Mouse (Mus musculus) E14TG2a.4 (cell line): ENCODE measurements around the gene Slc12a9.

Experiments
- H3K27me3 ChIP-seq: 2 replicates; pipeline ENCODE4 v1.6.1; 2014; ENCODE audit warnings: low read length, control low read depth; ENCODE audit not compliant: insufficient read depth
- H3K36me3 ChIP-seq: 2 replicates; pipeline ENCODE4 v1.6.1; 2014; ENCODE audit warnings: low read length, control low read depth; ENCODE audit not compliant: insufficient read depth
- H3K4me1 ChIP-seq: replicated peaks from 2 replicates; pipeline ENCODE4 v1.6.1; 2014; ENCODE audit warnings: low read depth, low read length, control low read depth
- H3K4me3 ChIP-seq: replicated peaks from 2 replicates; pipeline ENCODE4 v1.5.1; 2014; ENCODE audit warnings: mild to moderate bottlenecking, low read length
- H3K9me3 ChIP-seq: 2 replicates; pipeline ENCODE4 v1.6.1; 2014; ENCODE audit warnings: low read length, control low read depth
- CTCF ChIP-seq: conservative IDR thresholded peaks from 2 replicates; pipeline ENCODE4 v1.5.1; 2014; ENCODE audit warnings: low read length
- NANOG ChIP-seq: IDR thresholded peaks from 2 replicates; pipeline ENCODE4 v1.6.1; 2014; ENCODE audit warnings: borderline replicate concordance, low read length, mixed read lengths
- POU5F1 ChIP-seq: IDR thresholded peaks from 2 replicates; pipeline ENCODE4 v1.6.1; 2014; ENCODE audit warnings: low read length, borderline replicate concordance

Slc12a9 gene

DNA sequence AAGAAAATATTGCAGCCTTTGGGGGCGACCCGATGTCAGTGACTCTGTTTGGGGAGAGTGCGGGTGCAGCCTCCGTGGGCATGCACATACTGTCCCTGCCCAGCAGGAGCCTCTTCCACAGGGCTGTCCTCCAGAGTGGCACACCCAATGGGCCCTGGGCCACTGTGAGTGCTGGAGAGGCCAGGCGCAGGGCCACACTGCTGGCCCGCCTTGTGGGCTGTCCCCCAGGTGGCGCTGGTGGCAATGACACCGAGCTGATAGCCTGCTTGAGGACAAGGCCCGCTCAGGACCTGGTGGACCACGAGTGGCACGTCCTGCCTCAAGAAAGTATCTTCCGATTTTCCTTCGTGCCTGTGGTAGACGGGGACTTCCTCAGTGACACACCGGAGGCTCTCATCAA, 42.7 kb downstream of the Slc12a9 start:
- peaks cover 11% of the 10 kb centered on the region for H3K36me3 ChIP-seq
- H3K9me3 ChIP-seq: no peaks in the 10 kb centered on the region
- H3K4me3 ChIP-seq: no peak overlapping the region
- H3K4me1 ChIP-seq: peaks cover 62% of the 10 kb centered on the region
- H3K27me3 ChIP-seq: peaks cover 61% of the 10 kb centered on the region
- TF ChIP-seq NANOG (no peak), CTCF (no peak), POU5F1 (no peak)

GRCm38 (mm10) chr5:137289591-137290365, 43.6 kb downstream of the Slc12a9 start:
- Histone ChIP-seq H3K27me3 (peaks cover 61% of the 10 kb centered on the region), H3K4me3 (peak overlapping the region; percentile 68), H3K4me1 (peaks cover 53% of the 10 kb centered on the region), H3K36me3 (peaks cover 2% of the 10 kb centered on the region), H3K9me3 (no peaks in the 10 kb centered on the region)
- TF ChIP-seq NANOG (no peak), CTCF (no peak), POU5F1 (no peak)

DNA sequence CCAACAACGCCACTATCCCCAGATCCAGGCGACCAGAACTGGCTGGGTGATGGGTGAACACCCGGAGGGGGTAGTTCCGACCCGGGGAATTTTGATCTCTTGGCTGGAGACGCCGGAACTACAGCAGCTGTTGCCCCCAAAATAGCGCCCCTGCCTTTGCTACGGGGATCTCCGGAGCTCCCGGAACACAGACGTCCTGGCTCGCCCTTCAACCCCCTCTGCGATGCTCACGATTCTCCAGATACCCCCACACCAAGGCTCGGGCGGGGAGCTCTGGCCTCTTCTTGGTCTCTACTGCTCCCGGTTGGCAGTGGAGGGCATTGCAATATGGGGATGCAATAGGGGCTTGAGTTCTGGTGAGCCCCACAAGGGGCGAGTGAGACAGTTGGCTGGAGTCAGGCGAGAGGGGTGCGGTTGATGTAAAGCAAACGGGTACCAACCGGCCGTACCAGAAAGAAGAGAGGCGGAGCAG, 44.4 kb downstream of the Slc12a9 start:
- Histone ChIP-seq H3K27me3 (peaks cover 61% of the 10 kb centered on the region), H3K4me1 (peaks cover 52% of the 10 kb centered on the region), H3K9me3 (no peaks in the 10 kb centered on the region), H3K4me3 (peak overlapping the region; percentile 68), H3K36me3 (no peaks in the 10 kb centered on the region)
- TF ChIP-seq NANOG (no peak), POU5F1 (no peak), CTCF (peak; percentile 45)

GRCm38 (mm10) chr5:137287953-137288743, 45.2 kb downstream of the Slc12a9 start:
- H3K36me3 ChIP-seq: no peaks in the 10 kb centered on the region
- H3K4me1 ChIP-seq: peaks cover 49% of the 10 kb centered on the region
- H3K27me3 ChIP-seq: peaks cover 60% of the 10 kb centered on the region
- TF ChIP-seq POU5F1 (no peak), NANOG (no peak)
- H3K9me3 ChIP-seq: peaks cover 5% of the 10 kb centered on the region; the same call in 1 of the 2 replicates
- H3K4me3 ChIP-seq: peak overlapping the region; percentile 76

DNA sequence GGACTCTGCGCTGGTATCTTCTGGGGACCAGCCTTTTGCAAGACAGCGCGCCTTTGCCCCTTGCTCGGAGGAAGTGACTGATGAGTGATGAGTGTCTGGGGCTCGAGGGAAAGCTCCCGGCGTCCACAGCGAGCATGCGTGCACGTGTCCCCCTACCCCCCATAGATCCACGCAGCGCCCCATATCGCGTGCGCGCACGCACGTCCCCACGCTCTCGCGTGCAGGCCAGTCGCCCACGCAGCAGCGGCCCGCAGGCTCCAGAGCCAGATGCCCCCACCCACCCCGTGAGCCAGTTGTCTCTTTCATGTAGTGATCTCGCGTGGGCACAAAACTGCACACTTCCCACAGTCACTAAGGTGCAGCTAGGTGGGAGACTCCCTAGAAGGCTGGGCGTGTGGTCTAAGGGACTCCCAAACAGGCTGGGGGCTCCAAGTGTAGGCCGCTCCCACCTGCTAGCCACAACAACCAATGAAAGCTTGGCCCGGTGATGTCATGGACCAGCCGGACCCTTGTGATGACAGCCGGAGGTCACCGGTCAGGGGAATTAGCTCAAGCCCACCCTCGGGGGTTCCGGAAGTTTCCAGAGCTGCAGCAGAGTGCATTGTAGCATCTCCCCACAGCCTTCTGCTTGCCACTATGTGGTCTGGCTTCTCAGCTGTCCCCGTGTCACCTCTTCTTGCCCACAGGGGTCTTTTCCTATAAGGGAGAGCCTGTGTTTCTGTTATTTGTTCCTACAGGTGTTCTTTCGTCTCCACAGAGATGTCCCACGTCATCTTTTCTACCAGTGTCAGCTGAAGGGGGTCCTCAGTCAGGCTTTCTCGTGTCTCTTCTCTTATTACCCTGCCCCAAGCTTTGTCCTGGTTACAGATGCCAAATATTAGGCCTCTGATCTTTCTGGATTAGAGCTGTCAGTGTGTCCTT, 46.1 kb downstream of the Slc12a9 start, which contains the start of gene Ache:
Gene Ache, plus strand, starts transcription at position 488 of the 921 bp plus-strand sequence.
- peak within 1 kb of the TSS; percentile 76 for H3K4me3 ChIP-seq
- H3K27me3 ChIP-seq: peaks cover 52% of the 10 kb centered on the region
- TF ChIP-seq POU5F1 (no peak), NANOG (no peak)

GRCm38 (mm10) chr5:137286655-137287031, 46.8 kb downstream of the Slc12a9 start:
- Histone ChIP-seq H3K27me3 (peaks cover 45% of the 10 kb centered on the region), H3K4me3 (peak overlapping the region; percentile 76; the same call in 1 of the 2 replicates), H3K9me3 (peaks cover 9% of the 10 kb centered on the region; the same call in 1 of the 2 replicates), H3K4me1 (peaks cover 42% of the 10 kb centered on the region), H3K36me3 (no peaks in the 10 kb centered on the region)
- TF ChIP-seq CTCF (peak; percentile 53; the same call in 1 of the 2 replicates), POU5F1 (no peak)

More for the DNA sequence above, 46.1 kb downstream of the Slc12a9 start, which contains the start of gene Ache:
- Histone ChIP-seq H3K9me3 (peaks cover 9% of the 10 kb centered on the region; the same call in 1 of the 2 replicates), H3K36me3 (no peaks in the 10 kb centered on the region), H3K4me1 (peaks cover 42% of the 10 kb centered on the region)

GRCm38 (mm10) chr5:137285986-137286385, 47.4 kb downstream of the Slc12a9 start:
- Histone ChIP-seq H3K4me1 (peaks cover 42% of the 10 kb centered on the region), H3K4me3 (no peak overlapping the region), H3K27me3 (peaks cover 40% of the 10 kb centered on the region), H3K36me3 (no peaks in the 10 kb centered on the region), H3K9me3 (peaks cover 9% of the 10 kb centered on the region; the same call in 1 of the 2 replicates)
- TF ChIP-seq POU5F1 (no peak), NANOG (no peak), CTCF (no peak)
